ENCODE assay signal across 19 mouse cellular contexts in genomic region chr1:77280373-77281038, GRCm38 (mm10).
DNase-seq lines count a peak whose midpoint lies in the region; ATAC-seq lines count a peak whose summit lies in the region.
"Had no signal": no experiment of that assay in that cellular context is flagged by ENCODE, and none has a peak within 500 bp of the region (broad histone marks: within the 10 kb centered on the region; RNA-seq: fewer than 3 reads in every experiment).

No protein-coding gene starts in this region.

- no peak overlapping the region for H3K4me2 ChIP-seq in midbrain, embryonic 11.5 days
- H3K4me2 ChIP-seq in midbrain, embryonic 15.5 days, result no peak overlapping the region
- no peak overlapping the region for H3K4me2 ChIP-seq in liver, embryonic 15.5 days
- no peak overlapping the region for H3K4me2 ChIP-seq in intestine, embryonic 15.5 days (replicated peaks)
- H3K4me2 ChIP-seq: embryonic facial prominence, embryonic 13.5 days; heart, embryonic 13.5 days had no signal

- no peak overlapping the region for H3K9ac ChIP-seq in midbrain, embryonic 11.5 days (ENCODE audit: low read length)
- no peak overlapping the region for H3K9ac ChIP-seq in midbrain, embryonic 15.5 days
- H3K9ac ChIP-seq in liver, embryonic 15.5 days, result no peak overlapping the region
- no peak overlapping the region for H3K9ac ChIP-seq in intestine, embryonic 15.5 days
- H3K9ac ChIP-seq: embryonic facial prominence, embryonic 13.5 days; heart, embryonic 13.5 days had no signal

- no peaks in the 10 kb centered on the region for H3K4me1 ChIP-seq in midbrain, embryonic 11.5 days (ENCODE audit: control insufficient read depth, insufficient read depth, low read length)
- 0 out of 2 replicates have a peak, but pooled peaks cover 5% of the 10 kb centered on the region for H3K4me1 ChIP-seq in midbrain, embryonic 15.5 days
- peaks cover 35% of the 10 kb centered on the region for H3K4me1 ChIP-seq in liver, embryonic 15.5 days (replicated peaks)
- H3K4me1 ChIP-seq in intestine, embryonic 15.5 days (replicated peaks), result 0 out of 2 replicates have a peak, but pooled peaks cover 3% of the 10 kb centered on the region

- H3K27ac ChIP-seq in midbrain, embryonic 11.5 days (ENCODE audit: low read depth, low read length), result no peak overlapping the region
- H3K27ac ChIP-seq in midbrain, embryonic 15.5 days, result no peak overlapping the region
- H3K27ac ChIP-seq in liver, embryonic 15.5 days (replicated peaks), result peak overlapping the region; percentile 89
- H3K27ac ChIP-seq in intestine, embryonic 15.5 days, result no peak overlapping the region
- H3K27ac ChIP-seq: embryonic facial prominence, embryonic 13.5 days; heart, embryonic 13.5 days had no signal

- H3K9me3 ChIP-seq in midbrain, embryonic 11.5 days (ENCODE audit: control insufficient read depth, low read length), result no peaks in the 10 kb centered on the region
- H3K9me3 ChIP-seq in midbrain, embryonic 15.5 days, result no peaks in the 10 kb centered on the region
- H3K9me3 ChIP-seq in liver, embryonic 15.5 days (replicated peaks), result no peaks in the 10 kb centered on the region
- no peaks in the 10 kb centered on the region for H3K9me3 ChIP-seq in intestine, embryonic 15.5 days
- H3K9me3 ChIP-seq: embryonic facial prominence, embryonic 13.5 days; heart, embryonic 13.5 days had no signal

- no peaks in the 10 kb centered on the region for H3K36me3 ChIP-seq in midbrain, embryonic 11.5 days (ENCODE audit: control insufficient read depth, insufficient read depth, low read length)
- no peaks in the 10 kb centered on the region for H3K36me3 ChIP-seq in midbrain, embryonic 15.5 days (replicated peaks)
- H3K36me3 ChIP-seq in liver, embryonic 15.5 days (replicated peaks), result no peaks in the 10 kb centered on the region
- no peaks in the 10 kb centered on the region for H3K36me3 ChIP-seq in splenic B cell, adult 2 months (ENCODE audit: control insufficient read depth, insufficient read depth, low read length, poor library complexity, severe bottlenecking)
- no peaks in the 10 kb centered on the region for H3K36me3 ChIP-seq in intestine, embryonic 15.5 days
- H3K36me3 ChIP-seq: embryonic facial prominence, embryonic 13.5 days; heart, embryonic 13.5 days had no signal

- WGBS in midbrain, embryonic 11.5 days, result 94% methylated on average over 11 of the region's 11 CpGs
- 90% methylated on average over 11 of the region's 11 CpGs for WGBS in midbrain, embryonic 15.5 days
- 77% methylated on average over 11 of the region's 11 CpGs for WGBS in liver, embryonic 15.5 days (ENCODE audit: insufficient replicate concordance)
- 85% methylated on average over 11 of the region's 11 CpGs for WGBS in intestine, embryonic 15.5 days

- DNase-seq in layer of hippocampus, adult 9-11 months, result peak; percentile 6
- DNase-seq in layer of hippocampus, postnatal 10 days (ENCODE audit: low spot score in 2 of 2), result no peak
- DNase-seq in midbrain, embryonic 11.5 days (ENCODE audit: low spot score, missing footprints), result peak; percentile 62
- peak; percentile 1 for DNase-seq in splenic B cell, adult 2 months (ENCODE audit: low read depth, low spot score)
- DNase-seq in frontal cortex, postnatal 14 days (ENCODE audit: low spot score in 2 of 2), result no peak
- DNase-seq: adrenal gland, postnatal 36 days; cerebellum, adult 8-10 months; gastrocnemius, postnatal 36 days; heart, postnatal 4 days; kidney, adult 8-10 months; kidney, postnatal 4 days; left cerebral cortex, postnatal 4 days; retina, postnatal 1 day had no signal

- ATAC-seq in midbrain, embryonic 11.5 days (ENCODE audit: low FRiP score), result no peak
- ATAC-seq in midbrain, embryonic 15.5 days (replicated peaks), result no peak
- ATAC-seq in liver, embryonic 15.5 days (ENCODE audit: insufficient read depth), result no peak
- ATAC-seq in intestine, embryonic 15.5 days, result no peak
- ATAC-seq: hindbrain, embryonic 16.5 days had no signal

- no peaks in the 10 kb centered on the region for H3K27me3 ChIP-seq in midbrain, embryonic 11.5 days (ENCODE audit: control insufficient read depth, insufficient read depth, low read length)
- H3K27me3 ChIP-seq in midbrain, embryonic 15.5 days (replicated peaks), result no peaks in the 10 kb centered on the region
- no peaks in the 10 kb centered on the region for H3K27me3 ChIP-seq in liver, embryonic 15.5 days
- no peaks in the 10 kb centered on the region for H3K27me3 ChIP-seq in splenic B cell, adult 2 months (ENCODE audit: control insufficient read depth, insufficient read depth, low read length, poor library complexity, severe bottlenecking)
- no peaks in the 10 kb centered on the region for H3K27me3 ChIP-seq in intestine, embryonic 15.5 days (replicated peaks)
- H3K27me3 ChIP-seq: embryonic facial prominence, embryonic 13.5 days; heart, embryonic 13.5 days had no signal

- no peak overlapping the region for H3K4me3 ChIP-seq in midbrain, embryonic 11.5 days (ENCODE audit: low read depth, low read length)
- no peak overlapping the region for H3K4me3 ChIP-seq in midbrain, embryonic 15.5 days
- no peak overlapping the region for H3K4me3 ChIP-seq in liver, embryonic 15.5 days (replicated peaks)
- H3K4me3 ChIP-seq in intestine, embryonic 15.5 days (replicated peaks), result no peak overlapping the region
- H3K4me3 ChIP-seq: embryonic facial prominence, embryonic 13.5 days; heart, embryonic 13.5 days had no signal

Comparison
In these comparisons a context has a peak if more than half of its experiments do, and no peak if none do; other contexts are left out.
1. DNase-seq: peak in layer of hippocampus, adult 9-11 months (single experiment), midbrain, embryonic 11.5 days (single experiment) and splenic B cell, adult 2 months (single experiment); none in layer of hippocampus, postnatal 10 days (0 of 2) and frontal cortex, postnatal 14 days (0 of 2).